Mouse (Mus musculus) G1E-ER4 (cell line): ENCODE results near the gene Flt3. TPM values are rescaled to one million over a fixed set of nuclear protein-coding genes. Genes with fewer than 3 reads are reported as not detected.

Experiments
- GATA1 ChIP-seq: IDR thresholded peaks from one replicate; pipeline ENCODE4 v1.8.0; 2012; ENCODE audit warnings: low read length, inconsistent platforms
- polyA plus RNA-seq: library from polyadenylated mRNA; stranded (reverse); fragments of >175 nt; gene quantifications from 2 replicates; pipeline ENCODE4 v1.2.3, GENCODE M21; 2012

Gene Flt3
- polyA plus RNA-seq, 1 experiment, result not detected

GRCm38 (mm10) chr5:147381396-147381795 lies 18.9 kb downstream of the Flt3 start:
- TF ChIP-seq GATA1, result no peak

- TF ChIP-seq GATA1, result no peak
Observed at GRCm38 (mm10) chr5:147379481-147379880, 20.8 kb downstream of the Flt3 start.

DNA sequence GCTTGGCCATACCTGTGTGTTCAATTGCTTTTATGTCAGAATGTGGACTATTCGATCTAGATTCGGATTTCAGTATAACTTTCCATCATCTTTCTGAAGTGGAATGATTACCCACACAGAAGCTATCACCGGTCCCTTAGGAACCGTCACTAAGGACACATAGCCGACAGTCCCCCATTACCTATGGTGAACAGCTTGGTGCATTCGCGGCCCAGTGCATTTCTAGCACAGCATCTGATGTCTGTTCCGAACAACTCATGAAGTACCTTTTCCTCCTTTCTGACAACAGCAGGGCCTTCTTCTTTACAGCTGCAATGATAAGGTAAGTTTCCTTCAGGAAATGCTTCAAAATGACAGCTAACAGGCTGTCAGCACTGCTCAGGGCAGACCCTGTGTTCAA lies 30.0 kb downstream of the Flt3 start:
- TF ChIP-seq GATA1, result no peak

- TF ChIP-seq GATA1, result no peak
Observed at GRCm38 (mm10) chr5:147368221-147368620, 32.1 kb downstream of the Flt3 start.

DNA sequence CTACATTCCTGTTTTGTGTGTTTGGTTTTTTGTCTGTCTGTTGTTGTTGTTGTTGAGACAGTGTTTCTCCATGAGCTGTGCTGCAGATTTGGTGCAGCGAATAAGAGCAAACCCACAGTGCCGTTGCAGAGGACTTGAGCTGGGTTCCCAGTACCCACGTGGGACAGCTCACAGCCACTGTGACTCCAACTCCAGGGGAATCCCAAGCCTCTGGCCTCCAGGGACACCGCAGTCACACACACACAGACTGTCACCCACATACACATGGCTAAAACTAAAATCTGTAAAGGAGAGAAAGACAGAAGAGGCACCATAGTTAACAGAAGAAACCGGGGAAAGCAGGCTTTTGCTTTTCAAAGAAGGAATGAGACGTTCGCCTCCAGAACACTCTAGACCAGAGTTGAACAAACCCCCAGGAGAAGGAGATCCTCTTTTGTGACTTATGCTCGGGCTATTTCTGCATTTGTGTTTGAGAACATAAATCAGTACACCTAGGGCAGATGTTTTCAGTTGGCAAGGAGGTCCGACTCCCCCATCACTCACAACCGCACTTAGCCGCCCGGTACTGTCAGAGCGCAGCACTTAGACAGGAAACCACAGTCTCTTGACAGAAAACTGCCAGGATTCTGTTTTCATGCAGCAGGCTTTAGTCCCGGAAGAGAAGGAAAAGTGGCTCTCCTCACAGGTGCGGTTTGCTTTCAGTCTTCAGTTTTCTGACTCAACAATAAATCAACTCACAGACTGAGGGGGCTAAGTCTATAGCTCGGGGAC lies 34.1 kb downstream of the Flt3 start:
- no peak for TF ChIP-seq GATA1

DNA sequence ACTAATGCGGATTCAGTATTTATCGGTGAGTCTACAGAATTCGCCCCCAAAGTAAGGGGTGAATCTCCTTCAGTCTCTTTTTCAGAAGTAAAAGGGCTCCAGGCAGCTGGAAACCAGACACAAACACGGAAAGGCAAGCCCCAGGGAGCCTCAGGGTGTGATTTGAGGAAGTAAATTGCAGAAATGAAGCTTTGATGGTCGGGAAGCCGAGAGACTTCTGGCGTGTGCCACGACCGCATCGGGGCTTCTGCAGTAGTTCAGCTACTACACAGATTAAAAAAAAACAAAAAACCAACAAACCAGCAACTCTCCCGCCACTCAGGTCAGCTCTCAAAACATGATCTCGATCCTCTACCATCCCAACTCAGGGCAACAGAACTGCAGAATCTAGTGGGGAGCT lies 37.2 kb downstream of the Flt3 start:
- TF ChIP-seq GATA1, result no peak

DNA sequence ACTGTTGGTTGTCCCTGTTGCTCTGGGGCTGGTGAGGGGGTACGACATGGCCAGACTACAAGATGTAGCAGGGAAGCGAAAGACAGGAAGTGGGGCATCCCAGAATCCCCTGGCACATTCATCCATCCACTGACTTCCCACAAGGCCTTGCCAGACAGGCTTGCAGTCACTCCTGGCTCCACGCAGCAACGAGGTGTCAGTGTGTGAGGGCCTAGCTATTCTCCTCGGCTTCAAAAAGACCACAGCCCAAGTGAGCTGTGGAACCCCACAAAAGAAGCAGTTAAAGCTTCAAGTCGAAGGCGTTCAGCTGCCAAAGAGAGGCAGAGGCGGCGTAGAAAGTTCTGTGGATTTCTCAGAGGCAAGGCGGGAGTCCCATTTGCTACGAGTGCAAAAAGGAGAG lies 41.8 kb downstream of the Flt3 start:
- no peak for TF ChIP-seq GATA1

DNA sequence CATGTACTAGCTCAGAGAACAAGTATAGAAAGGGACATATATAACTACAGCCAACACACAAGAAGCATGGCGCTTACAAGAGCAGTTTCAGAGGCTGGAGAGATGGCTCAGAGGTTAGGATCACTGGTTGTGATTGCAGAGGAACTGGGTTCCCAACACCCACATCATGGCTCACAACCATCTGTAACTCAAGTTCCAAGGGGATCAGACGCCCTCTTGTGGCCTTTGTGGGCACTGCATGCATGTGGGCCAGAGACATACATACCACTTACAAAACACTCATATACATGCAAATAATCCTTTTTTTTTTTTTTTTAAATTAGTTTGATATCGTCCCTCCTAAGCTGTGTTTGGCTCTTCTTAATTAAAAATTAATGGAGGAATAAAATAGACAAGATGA lies 42.8 kb downstream of the Flt3 start:
- TF ChIP-seq GATA1, result no peak

- TF ChIP-seq GATA1, result no peak
Observed at GRCm38 (mm10) chr5:147356260-147357055, 43.8 kb downstream of the Flt3 start.

DNA sequence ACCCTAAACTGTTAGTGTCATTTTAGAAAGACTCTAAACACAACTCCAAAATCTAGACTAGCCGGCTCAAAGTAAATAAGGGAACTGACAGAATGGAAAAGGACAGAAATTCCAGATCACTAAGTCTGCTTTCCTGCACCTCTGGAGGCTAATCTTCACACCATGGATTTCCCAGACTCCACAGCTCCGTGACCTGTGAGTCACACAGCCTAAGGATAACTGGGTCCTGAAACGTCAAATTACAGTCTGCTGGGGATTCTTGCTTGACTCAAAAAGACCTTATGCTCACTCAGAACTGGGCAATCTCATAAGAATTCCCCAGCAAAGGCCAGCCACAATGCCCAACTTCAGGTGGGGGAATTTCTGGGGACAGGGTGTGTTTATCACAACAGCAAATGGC lies 44.5 kb downstream of the Flt3 start:
- no peak for TF ChIP-seq GATA1

DNA sequence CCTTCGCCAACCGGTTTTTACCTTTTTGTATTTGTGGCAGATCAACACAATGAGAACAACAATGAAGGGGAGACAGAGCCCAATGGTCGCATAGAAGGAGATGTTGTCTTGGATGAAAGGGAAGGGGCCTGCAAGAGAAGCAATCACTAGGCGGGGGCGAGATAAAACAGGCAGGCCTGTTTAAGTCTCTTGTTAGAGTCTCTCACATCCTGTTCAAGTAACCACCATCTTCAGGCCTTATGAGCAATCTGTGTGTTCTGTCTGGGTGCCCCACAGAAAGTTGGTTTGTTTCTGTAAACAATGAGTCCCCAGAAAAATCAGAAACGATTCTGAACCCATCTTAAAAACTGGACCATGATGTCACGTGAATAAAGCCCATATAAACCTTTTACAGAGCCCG lies 45.3 kb downstream of the Flt3 start:
- no peak for TF ChIP-seq GATA1

- TF ChIP-seq GATA1, result no peak
Observed at GRCm38 (mm10) chr5:147354161-147354780, 46.0 kb downstream of the Flt3 start.

DNA sequence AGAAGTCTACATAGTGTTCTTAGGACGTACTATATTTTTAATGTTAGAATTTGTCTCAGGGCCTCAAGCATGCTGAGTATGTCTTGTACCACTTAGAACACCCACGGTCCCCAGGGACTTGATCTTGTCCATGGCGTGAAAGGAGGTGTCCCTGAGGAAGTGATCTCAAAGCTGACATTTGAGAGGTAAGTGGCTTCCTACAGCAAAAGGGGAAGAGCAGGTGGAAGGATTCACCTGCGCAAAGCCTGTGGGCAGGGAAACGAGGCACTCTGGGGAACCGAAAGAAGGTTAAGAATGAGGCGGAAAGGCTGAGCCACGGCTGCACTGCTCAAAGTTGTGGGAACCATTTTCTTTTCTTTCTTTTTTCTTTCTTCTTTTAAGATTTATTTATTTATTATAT lies 48.4 kb downstream of the Flt3 start:
- TF ChIP-seq GATA1, result no peak

DNA sequence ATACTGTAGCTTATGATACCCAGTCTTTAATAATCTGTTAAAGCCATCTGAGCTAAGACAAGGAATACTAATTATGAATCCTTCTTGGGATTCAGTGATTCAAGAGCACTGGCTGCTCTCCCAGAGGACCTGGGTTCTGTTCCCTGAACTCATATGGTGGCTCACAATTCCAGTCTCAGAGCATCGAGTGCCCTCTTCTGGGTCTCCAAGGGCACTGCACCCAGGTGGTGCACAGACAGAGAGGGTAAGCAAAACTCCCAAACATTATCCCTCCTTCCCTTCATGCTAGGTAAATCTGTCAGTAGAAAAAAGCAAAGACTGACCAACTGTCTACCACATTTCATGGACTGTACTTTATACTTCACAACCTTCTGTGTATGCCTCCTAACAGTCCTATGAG lies 54.3 kb downstream of the Flt3 start:
- TF ChIP-seq GATA1, result no peak

DNA sequence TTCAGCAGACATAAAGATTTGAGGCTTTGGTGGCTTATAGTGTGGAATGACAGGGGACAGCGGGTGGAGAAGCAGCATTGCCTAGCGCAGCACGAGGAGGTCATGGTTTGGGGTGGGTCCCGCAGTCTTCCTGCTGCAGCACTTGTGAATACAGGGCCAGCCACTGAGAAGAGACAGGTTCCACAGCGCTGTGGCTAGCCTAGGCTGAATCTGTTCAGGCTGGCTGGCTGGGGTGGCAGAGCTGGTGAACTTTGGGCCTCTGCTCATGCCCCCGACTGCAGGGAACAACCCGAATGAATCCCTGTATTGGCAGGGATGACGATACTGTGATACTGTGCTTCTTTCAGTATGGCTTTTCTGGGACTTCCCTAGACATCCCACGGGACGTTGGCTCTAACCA lies 56.4 kb downstream of the Flt3 start:
- TF ChIP-seq GATA1, result no peak

GRCm38 (mm10) chr5:147342901-147343300 lies 57.4 kb downstream of the Flt3 start:
- TF ChIP-seq GATA1, result no peak
